Mouse (Mus musculus) heart, adult 2 months (tissue): ENCODE results near the gene Pde6d. TPM values are rescaled to one million over a fixed set of nuclear protein-coding genes. Genes with fewer than 3 reads are reported as not detected.

Experiments
- DNase-seq, 2 experiments: peaks; one replicate each; pipeline ENCODE4 v3.0.0; 2021
- H3K27ac ChIP-seq: fragments of 200-600 bp; 2 replicates; pipeline ENCODE4 v1.8.1; 2022
- H3K27me3 ChIP-seq: fragments of 200-500 bp; 2 replicates; pipeline ENCODE4 v1.6.1; 2012; ENCODE audit warnings: mild to moderate bottlenecking, low read length, inconsistent platforms, mixed read lengths; ENCODE audit not compliant: control insufficient read depth, insufficient read depth
- H3K36me3 ChIP-seq: fragments of 200-500 bp; 2 replicates; pipeline ENCODE4 v1.6.1; 2012; ENCODE audit warnings: low read length, inconsistent platforms; ENCODE audit not compliant: control insufficient read depth, insufficient read depth
- H3K4me1 ChIP-seq: fragments of 200-500 bp; 2 replicates; pipeline ENCODE4 v1.6.1; 2011; ENCODE audit warnings: low read length; ENCODE audit not compliant: control insufficient read depth, insufficient read depth
- H3K4me3 ChIP-seq: fragments of 200-600 bp; 2 replicates; pipeline ENCODE4 v1.8.1; 2022
- H3K79me2 ChIP-seq: fragments of 200-500 bp; replicated peaks from 2 replicates; pipeline ENCODE4 v1.6.1; 2012; ENCODE audit warnings: mild to moderate bottlenecking, inconsistent platforms, low read length, moderate library complexity, mixed read lengths; ENCODE audit not compliant: control insufficient read depth, insufficient read depth
- H3K9ac ChIP-seq: fragments of 200-500 bp; 2 replicates; pipeline ENCODE4 v1.6.1; 2012; ENCODE audit warnings: low read depth, mild to moderate bottlenecking, control low read depth, inconsistent platforms, low read length, mixed read lengths
- CTCF ChIP-seq: fragments of 200-600 bp; IDR thresholded peaks from 2 replicates; pipeline ENCODE4 v1.8.1; 2022; ENCODE audit warnings: antibody characterized with exemption, mild to moderate bottlenecking, moderate library complexity
- EP300 ChIP-seq: fragments of 200-500 bp; IDR thresholded peaks from 2 replicates; pipeline ENCODE4 v1.6.1; 2011; ENCODE audit warnings: low read depth, low read length, control low read depth; ENCODE audit not compliant: insufficient read depth
- POLR2A ChIP-seq: fragments of 200-500 bp; IDR thresholded peaks from 2 replicates; pipeline ENCODE4 v1.6.1; 2011; ENCODE audit warnings: mild to moderate bottlenecking, low read depth, low read length, control low read depth; ENCODE audit not compliant: insufficient read depth
- WGBS: fragments of 180-500 bp; shearing (Covaris S2); methylation state at CpG from one replicate; pipeline ENCODE4 v1.1.7; 2018; 5-methylcytosine and 5-hydroxymethylcytosine counted together
- intact Hi-C: fragments of 180-260 bp; cut with DNase I; formaldehyde crosslinking; loops from one replicate; pipeline ENCODE4 v1.15.1; 2025
- long read RNA-seq: library from polyadenylated mRNA; stranded (forward); transcript quantifications from one replicate; pipeline ENCODE4 v2.0.0, GENCODE M21; 2021
- polyA plus RNA-seq: library from polyadenylated mRNA; depleted of rRNA; stranded (reverse); fragments of >200 nt; gene quantifications from 2 replicates; pipeline ENCODE4 v1.2.3, GENCODE M21; 2012; rRNA removed
- total RNA-seq, 2 experiments: library from RNA; stranded (reverse); gene quantifications; 2 replicates each; pipeline ENCODE4 v1.2.3; 2021

Pde6d gene
- 10 to 100 TPM; 40.4 to 47.6 TPM for total RNA-seq
- polyA plus RNA-seq, result 27.9 and 39.2 TPM in 2 replicates
- long read RNA-seq, transcript Pde6d-201 (5 exons, 1,159 nt), result major isoform, 49 of 55 reads
- long read RNA-seq, partial matches to known transcripts, result 0 of 55 reads
- long read RNA-seq, other reads (novel, unspliced or antisense), result 5 of 55 reads

DNA sequence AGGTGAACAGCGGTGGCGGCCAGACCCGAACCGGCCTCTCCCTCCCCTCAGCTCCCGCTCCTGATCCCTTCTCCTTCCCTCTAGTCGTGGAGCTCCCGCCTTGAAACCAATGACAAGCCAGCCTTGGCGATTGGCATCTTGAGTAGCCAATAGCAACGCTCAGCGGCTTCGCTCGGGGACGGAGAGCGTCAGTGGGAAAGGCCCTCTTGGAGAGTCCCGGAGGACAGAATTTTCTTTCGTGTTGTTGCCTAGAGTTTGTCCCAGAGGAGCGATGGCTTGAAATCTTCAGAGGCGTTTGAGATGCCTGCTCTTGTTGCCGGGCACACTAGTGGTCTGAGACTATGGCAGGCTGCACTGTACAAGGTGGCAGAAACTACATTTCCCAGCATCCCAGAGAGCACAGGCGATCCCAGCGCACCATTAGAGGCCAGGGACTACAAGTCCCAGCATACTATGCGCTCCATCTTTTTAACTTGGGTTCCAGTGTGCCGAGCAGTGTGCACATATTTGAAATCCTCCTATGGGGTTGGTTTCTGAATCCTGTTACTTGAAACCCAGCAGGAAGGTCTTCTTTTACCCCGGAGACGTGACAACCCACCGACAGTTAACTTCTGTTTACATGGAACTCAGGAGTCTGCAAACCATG is at the start of gene Pde6d, which contains the start of gene Cops7b:
Gene Pde6d (minus strand): TSS at position 179 of the 646 bp plus-strand sequence.
Gene Cops7b (plus strand): TSS at position 454 of the 646 bp plus-strand sequence.
- H3K4me1 ChIP-seq, result peaks cover 4% of the 10 kb centered on the region
- H3K27me3 ChIP-seq, result no peaks in the 10 kb centered on the region
- under 1% methylated on average over 26 of the region's 26 CpGs for WGBS
- intact Hi-C loops, result loop anchor here (5.0 kb wide), 2 partner anchors 120 to 140 kb away; partner anchors contain the start of gene Dis3l2
- peak within 1 kb of the TSS; percentile 87 for H3K4me3 ChIP-seq
- peak within 1 kb of the TSS; percentile 96 for H3K9ac ChIP-seq
- no peak for TF ChIP-seq CTCF
- TF ChIP-seq POLR2A, result peak; percentile 72
- TF ChIP-seq EP300, result peak; percentile 65; the same call in 1 of the 2 replicates
- H3K79me2 ChIP-seq, result peaks cover 4% of the 10 kb centered on the region
- peak; percentile 97 to 98 for DNase-seq
- H3K27ac ChIP-seq, result peak within 1 kb of the TSS; percentile 82
- no peaks in the 10 kb centered on the region; the same call in 1 of the 2 replicates for H3K36me3 ChIP-seq

DNA sequence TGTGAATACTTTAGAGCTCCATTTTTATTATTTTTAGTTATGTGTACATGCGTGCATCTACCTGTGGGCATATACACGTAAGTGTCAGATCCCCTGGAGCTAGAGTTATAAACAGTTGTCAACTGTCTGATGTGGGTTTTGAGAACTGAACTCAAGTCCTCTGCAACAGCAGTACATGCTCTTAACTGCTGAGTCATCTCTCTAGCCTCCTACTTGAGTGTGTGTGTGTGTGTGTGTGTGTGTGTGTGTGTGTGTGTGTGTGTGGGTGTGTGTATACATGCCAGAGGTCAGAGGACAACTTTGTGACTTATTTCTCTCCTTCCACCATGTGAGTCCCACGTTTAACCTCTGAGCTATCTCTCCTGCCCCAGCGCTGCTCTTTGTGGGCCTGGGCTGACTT is 48.1 kb upstream of the Pde6d start:
- Histone ChIP-seq H3K36me3 (no peaks in the 10 kb centered on the region), H3K27ac (no peak overlapping the region), H3K79me2 (no peaks in the 10 kb centered on the region)

DNA sequence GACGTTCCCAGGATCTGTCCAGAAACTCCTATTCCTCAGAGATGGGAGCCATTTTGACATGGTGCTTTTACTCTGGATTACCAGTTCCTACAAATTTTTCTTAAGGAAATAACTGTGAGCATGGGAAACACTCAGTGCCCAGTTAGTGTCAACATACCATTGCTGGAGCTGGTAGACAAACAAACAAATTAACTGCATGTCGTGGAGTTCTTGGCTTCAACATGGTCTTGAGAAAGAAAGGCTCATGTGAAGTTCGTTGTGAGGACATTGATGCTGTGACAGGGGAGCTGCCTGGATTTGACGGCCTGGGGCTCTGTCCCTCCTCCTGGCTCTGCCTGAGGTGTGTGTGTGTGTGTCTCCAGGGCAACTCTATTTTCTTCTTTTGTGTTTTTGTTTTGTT is 47.5 kb upstream of the Pde6d start:
- DNase-seq, result no peak
- H3K27ac ChIP-seq, result no peak overlapping the region
- H3K4me3 ChIP-seq, result no peak overlapping the region
- H3K9ac ChIP-seq, result no peak overlapping the region
- no peaks in the 10 kb centered on the region for H3K4me1 ChIP-seq
- no peaks in the 10 kb centered on the region for H3K79me2 ChIP-seq
- intact Hi-C loops, result no loop called here
- TF ChIP-seq POLR2A (no peak), EP300 (no peak), CTCF (no peak)
- 63% methylated on average over 4 of the region's 4 CpGs for WGBS
- H3K36me3 ChIP-seq, result no peaks in the 10 kb centered on the region
- H3K27me3 ChIP-seq, result no peaks in the 10 kb centered on the region

More for the DNA sequence above, 48.1 kb upstream of the Pde6d start:
- DNase-seq, result no peak
- no peak for TF ChIP-seq POLR2A
- TF ChIP-seq CTCF, result no peak
- no peak for TF ChIP-seq EP300
- Histone ChIP-seq H3K4me1 (no peaks in the 10 kb centered on the region), H3K27me3 (no peaks in the 10 kb centered on the region), H3K9ac (no peak overlapping the region), H3K4me3 (no peak overlapping the region)
- 78% methylated on average over 4 of the region's 4 CpGs for whole genome bisulfite sequencing
- intact Hi-C loops, result no loop called here

DNA sequence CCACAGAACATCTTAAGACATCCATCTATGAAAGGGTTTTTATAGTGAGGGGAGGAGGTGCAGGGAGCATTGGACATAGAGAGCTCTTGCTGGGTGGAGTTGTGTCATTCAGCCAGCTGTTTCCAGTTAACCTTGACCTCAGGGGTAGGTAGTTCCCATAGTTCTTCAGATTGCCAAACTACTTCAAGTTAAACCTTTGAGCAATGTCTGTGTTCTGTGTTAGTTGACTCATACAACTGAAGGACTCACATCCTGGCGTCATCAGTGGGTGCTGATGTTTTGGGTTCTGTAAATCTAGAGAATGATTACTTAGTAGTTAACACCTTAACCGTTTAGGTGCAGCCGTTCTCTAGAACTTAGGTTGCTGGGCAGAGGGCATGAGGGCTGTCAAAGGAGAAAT is 45.8 kb upstream of the Pde6d start:
- 67% methylated on average over 3 of the region's 3 CpGs for WGBS
- Histone ChIP-seq H3K27me3 (no peaks in the 10 kb centered on the region), H3K9ac (no peak overlapping the region), H3K4me3 (no peak overlapping the region), H3K36me3 (no peaks in the 10 kb centered on the region), H3K27ac (no peak overlapping the region), H3K79me2 (no peaks in the 10 kb centered on the region), H3K4me1 (no peaks in the 10 kb centered on the region)
- no peak for TF ChIP-seq POLR2A
- TF ChIP-seq EP300, result no peak
- TF ChIP-seq CTCF, result no peak
- no peak for DNase-seq
- intact Hi-C loops, result no loop called here

DNA sequence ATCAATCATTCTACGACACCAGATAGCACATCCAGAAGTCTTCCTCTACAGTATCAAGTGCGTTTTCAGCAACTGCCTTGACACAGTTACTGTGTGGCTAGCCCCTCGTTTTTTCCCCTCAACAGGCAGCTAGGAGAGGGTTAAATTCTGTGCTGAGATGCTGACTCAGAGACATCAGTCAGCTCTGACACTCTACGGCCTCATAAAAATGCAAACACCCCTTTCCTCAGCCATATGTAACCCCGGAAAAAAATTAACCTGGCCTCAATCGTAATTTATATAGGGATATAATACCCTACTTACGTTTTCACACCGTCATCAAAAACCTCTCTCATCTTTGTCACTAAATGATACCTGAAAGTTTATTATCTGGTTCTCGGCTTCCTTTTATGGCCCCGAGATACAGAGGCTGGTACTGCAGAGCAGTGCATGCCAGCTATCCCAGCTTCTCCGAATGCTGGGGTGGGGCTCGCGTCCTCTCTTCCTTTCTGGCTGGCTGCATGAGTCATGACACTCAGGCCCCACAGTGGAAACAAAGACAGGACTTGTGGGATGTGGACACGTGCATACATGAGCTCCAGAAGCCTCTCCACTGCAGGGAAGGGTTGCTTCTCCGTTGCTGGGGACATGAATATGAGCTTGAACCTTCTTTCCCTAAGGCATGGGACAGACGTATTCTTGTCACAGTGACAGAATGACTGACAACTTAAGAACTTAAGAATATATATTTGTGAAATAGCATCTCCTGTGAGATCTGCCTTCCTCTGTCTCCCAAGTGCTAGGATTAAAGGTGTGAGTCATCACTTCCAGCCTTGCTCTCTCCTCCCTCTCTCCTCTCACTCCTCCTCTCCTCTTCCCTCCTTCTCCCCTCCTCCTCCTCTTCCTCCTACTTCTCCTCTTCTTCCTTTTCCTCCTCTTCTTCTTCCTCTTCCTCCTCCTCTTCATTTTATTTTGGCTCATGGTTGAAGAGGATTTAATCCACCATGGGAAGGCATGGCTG is 40.9 kb upstream of the Pde6d start:
- WGBS, result 36% methylated on average over 16 of the region's 16 CpGs
- no peak overlapping the region for H3K9ac ChIP-seq
- H3K27ac ChIP-seq, result no peak overlapping the region
- TF ChIP-seq CTCF (no peak), POLR2A (no peak), EP300 (no peak)
- no peak for DNase-seq
- no peaks in the 10 kb centered on the region for H3K79me2 ChIP-seq
- no peaks in the 10 kb centered on the region for H3K36me3 ChIP-seq
- intact Hi-C loops, result no loop called here
- H3K4me3 ChIP-seq, result no peak overlapping the region
- no peaks in the 10 kb centered on the region for H3K27me3 ChIP-seq
- no peaks in the 10 kb centered on the region for H3K4me1 ChIP-seq
